Mouse (Mus musculus) kidney, adult 11 months (tissue): ENCODE measurements around the gene Irak2.
"Not testable (repeated sequence)": the region's sequence is repeated elsewhere in the genome, so short reads cannot be mapped to it uniquely, and the experiment has no call there.

Source experiments
- DNase-seq: peaks from one replicate; pipeline ENCODE4 v3.0.0; 2022

Gene Irak2

DNA sequence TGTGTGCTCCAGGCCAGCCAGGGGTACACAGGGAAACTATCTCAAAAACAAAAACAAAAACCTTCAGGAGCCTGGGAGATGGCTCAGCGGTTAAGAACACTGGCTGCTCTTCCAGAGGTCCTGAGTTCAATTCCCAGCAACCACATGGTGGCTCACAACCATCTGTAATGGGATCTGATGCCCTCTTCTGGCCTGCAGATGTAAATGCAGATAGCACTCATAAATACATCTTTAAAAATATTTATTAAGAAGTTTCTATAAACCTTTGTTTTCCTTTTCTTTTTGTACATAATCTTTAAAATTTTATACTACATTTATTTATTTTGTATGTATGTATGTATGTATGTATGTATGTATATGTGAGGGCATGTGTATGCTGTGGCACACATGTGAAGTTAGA is 33.8 kb downstream of the Irak2 start:
- DNase-seq = not testable (repeated sequence)

- no peak for DNase-seq
These were observed 34.7 kb downstream of the Irak2 start for GRCm38 (mm10) chr6:113672989-113673388.

GRCm38 (mm10) chr6:113675234-113675633 is 37.0 kb downstream of the Irak2 start:
- no peak for DNase-seq

- no peak for DNase-seq
These were observed 37.7 kb downstream of the Irak2 start for GRCm38 (mm10) chr6:113675991-113676390.

- DNase-seq = peak; percentile 71
These were observed 38.9 kb downstream of the Irak2 start for GRCm38 (mm10) chr6:113677070-113677734.

DNA sequence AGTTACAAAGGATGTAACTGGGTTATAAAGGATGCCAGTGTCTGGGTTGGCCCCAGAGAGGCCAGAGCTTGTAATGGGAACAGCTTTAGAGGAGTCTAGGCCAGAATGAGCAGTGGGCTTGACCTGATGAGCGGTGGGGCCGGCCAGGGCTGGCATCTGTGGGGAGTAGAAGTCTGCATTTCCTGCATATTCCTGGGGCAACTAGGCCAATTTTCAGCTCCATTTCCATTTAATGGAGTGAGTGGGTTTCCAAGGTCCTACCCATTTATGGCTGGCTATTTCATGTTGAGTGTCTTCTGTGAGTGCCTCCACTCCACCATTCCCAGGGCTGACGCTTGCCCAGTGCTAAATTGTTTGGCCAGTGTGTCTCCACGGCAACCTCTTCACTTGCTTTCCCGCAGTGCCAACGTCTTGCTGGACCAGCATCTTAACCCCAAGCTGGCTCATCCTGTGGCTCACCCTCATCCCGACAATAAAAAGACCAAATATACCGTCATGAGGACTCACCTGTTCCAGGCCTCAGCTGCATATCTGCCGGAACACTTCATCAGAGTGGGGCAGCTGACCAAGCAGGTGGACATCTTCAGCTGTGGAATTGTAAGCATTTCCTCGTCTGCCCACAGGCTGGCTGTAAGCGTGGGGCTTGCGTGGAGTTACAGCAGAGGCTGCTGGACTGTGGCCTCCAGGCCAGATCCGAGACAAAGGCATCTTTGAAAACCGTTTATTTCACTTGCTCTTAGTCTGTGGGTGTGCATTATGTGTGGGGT is 40.2 kb downstream of the Irak2 start:
- no peak for DNase-seq

DNA sequence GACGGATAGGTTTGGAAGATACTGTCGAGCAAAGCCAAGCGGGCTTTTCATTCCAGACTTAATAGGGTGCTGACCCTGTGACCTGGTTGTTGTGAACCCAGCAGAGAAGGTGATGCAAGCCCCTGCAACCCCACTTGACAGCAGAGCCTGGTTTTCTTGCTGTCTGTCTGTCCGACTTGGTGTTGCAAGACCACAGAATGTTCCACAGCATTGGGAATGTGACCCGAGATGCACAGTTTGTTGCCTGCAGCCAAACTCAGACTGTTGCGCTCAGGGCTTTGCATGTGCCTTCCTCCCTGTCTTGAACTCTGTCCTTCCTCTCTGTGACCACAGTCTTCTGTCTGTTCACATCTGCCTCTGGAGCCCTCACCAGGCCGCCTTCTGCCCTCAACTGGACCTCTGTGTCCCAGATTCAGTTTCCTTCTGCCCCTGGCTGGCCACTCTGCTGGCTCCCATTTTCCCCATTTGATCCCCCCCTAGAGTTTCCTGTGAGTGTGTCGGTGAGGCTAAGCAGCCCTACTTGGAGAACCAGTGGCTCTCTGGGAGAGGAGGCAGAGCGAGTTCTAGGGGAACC is 41.8 kb downstream of the Irak2 start:
- no peak for DNase-seq

DNA sequence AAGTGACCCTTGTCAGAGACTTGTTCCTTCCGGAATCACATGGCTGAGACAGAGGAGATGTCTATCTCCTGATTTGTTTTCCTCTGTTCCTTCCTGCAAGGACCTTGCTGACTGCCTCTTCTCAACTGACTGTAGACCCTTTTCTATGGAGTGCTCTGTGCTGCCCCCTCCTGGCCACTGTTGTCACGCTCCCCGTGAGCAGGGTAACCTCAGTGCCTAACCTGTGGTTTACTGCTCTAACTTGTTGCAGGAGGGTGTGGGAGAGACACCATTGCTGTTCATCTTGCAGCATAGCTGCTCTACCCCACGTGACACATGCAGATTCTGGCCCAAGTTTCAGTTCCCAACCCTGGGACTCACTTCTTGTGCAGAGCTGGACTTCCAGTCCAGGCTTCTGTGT is 43.0 kb downstream of the Irak2 start:
- peak; percentile 87 for DNase-seq

DNA sequence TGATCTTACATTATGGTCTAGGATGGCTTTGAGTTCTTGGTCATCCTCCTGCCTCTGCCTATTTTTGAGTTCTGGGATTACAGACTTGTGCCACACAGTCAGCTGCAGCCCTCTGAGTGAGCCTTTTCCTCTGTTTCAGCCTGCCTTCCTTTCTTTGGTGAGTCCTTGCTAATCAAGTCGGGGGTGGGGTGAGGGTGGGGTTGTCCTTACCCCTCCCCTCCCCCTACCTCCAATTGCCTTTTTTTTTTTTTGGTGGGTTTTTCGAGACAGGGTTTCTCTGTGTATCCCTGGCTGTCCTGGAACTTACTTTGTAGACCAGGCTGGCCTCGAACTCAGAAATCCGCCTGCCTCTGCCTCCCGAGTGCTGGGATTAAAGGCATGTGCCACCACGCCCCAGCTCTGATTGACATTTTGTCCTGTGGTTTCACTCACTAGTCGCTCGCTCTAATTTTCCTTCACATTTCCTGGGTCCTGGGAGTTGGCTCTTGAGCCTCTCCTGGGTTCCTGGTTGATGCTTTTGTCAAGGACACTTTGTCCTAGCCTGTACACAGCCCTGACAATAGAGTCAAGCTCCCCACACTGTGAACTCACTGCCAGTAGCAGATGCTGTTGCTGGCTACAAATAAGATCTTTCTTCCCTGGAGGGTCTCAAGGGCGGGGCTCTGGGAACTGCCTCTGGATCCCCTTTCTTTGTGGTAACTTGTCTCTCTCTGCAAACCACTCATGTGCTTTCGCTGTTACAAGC is 45.0 kb downstream of the Irak2 start:
- DNase-seq = no peak

DNA sequence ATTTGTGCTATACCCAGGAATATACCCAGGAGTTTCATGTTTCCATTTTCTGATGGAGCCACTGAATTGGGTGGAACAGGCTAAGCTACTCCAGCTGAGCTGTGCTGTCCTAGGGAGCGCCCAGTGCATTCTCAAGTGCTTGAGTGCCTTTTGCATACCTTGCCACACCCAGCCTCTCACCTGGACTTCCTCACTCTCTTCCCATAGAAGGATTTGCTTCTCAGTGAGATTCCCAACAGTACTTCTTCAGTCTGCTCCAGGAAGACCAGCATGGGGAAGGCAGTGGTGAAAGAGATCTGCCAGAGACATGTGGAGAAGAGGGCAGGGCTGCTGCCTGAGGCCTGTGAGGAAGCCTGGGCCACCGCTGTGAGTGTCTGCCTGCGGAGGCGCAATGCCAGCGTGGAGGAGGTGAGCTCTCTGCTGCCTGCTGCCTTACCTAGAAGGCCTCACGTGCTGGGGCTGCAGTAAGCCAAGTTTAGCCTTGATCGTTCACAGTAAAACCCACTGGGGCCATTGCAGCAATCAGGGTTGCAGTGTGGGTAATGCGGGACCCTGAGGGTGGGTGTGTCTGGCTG is 48.4 kb downstream of the Irak2 start:
- DNase-seq = no peak

DNA sequence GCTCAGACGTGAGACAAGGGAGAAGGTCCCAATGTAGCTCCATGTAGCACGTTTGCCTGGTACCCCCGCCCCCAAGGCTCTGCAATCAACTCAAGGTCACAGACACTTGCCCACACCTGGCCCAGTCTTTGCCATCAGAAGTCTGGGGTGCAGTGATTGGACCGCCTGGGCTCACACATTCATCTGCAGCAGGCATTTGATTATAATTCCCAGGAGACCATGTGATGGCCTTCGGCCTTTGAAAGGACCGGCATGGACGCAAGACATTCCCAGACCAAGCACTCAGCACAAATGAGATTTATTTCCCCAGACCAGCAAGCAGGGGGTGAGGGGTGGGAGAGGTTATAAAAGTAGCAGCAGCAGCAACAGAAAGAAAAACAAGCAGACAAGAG is 51.7 kb downstream of the Irak2 start:
- peak; percentile 91 for DNase-seq

DNA sequence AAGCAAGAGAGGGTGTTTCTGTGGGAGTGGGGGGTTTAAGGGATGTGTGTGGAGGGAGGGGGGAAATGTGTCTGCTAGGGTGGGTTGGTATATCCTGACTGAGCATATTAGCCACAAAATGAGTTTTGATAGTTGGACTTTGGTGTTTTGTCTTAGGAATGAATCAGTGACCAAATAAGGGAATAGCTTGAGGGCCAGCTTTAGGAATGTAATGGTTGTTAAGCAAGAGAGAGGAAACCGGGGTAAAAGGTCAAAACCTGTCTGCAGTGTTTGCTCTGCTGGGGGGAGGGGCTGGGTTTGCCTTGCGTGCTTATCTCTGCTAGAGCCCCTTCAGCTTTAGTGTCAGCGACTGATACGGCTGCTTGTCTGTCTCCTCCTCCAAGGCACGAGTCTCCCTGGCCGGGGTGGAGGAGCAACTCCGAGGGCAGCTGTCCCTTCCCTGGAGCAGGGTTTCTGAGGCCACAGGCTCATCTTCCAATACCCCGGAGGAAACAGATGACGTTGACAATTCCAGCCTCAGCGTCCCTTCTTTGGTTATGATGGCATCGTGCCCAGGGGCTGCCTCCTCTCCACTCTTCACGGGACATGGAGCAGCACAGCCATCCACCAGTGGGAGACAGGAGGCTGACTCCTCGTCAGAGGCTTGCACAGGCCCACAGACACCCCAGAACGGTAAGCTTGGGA is 52.3 kb downstream of the Irak2 start:
- peak; percentile 91 for DNase-seq

DNA sequence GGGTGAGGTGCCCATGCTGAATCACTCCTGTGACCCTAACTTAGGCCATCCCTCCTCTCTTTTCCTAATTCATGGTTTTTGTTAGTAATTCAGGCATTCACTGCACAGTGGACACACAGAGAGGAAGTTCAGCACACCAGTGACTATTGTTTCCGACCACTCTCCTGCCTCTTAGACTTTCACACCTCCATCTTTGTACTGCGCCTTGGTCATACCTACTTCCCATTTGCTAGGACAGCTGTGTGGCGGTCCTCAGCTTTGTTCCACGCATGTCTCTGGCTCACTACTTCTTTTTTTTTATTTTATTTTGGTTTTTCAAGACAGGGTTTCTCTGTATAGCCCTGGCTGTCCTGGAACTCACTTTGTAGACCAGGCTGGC is 52.8 kb downstream of the Irak2 start:
- DNase-seq = no peak

DNA sequence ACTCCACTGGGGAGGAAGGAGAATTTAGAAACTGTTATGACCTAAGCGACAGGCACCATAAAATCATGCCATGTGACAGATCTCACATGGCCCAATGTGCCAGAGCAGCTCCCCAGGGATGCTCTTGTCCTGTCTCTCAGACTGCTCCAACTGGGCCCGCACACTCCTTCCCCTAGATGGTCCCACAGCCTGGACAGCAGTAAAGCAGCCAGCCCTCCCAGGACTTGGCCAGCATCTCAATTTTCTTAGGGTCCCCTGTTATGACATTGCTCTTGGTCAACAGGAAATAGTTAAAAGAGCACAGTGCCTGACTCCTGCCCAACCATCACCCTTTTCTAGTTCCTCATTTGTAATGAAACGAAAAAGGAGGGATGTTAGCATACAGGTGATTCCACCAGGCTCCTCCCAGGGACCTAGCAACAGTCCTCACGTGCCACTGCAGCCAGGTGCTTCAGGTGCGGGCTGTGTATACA is 54.4 kb downstream of the Irak2 start:
- DNase-seq = peak; percentile 33

GRCm38 (mm10) chr6:113693377-113693776 is 55.1 kb downstream of the Irak2 start:
- DNase-seq = no peak

DNA sequence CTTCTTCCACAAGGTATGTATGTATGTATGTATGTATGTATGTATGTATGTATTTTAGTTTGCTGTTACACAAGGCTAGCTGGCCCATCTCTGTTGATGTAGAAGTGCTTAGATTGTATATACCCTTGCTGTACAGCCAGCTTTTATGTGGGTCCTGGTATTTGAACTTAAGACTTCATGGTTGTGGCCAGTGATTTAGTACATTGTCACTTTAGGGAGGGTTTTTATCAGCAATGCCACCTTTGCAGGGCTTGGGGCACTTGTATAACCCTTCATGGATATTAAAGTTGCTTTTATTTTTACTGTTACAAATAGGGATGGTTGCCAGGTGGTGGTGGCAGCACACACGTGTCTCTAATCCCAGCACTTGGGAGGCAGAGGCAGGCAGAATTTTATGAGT is 56.9 kb downstream of the Irak2 start:
- no peak for DNase-seq

- peak; percentile 14 for DNase-seq
These were observed 57.6 kb downstream of the Irak2 start for GRCm38 (mm10) chr6:113695766-113696355.

GRCm38 (mm10) chr6:113696582-113697221 is 58.4 kb downstream of the Irak2 start, which contains the start of gene Tatdn2:
Gene Tatdn2, plus strand, starts transcription at chr6:113697050.
- peak; percentile 99 for DNase-seq

DNA sequence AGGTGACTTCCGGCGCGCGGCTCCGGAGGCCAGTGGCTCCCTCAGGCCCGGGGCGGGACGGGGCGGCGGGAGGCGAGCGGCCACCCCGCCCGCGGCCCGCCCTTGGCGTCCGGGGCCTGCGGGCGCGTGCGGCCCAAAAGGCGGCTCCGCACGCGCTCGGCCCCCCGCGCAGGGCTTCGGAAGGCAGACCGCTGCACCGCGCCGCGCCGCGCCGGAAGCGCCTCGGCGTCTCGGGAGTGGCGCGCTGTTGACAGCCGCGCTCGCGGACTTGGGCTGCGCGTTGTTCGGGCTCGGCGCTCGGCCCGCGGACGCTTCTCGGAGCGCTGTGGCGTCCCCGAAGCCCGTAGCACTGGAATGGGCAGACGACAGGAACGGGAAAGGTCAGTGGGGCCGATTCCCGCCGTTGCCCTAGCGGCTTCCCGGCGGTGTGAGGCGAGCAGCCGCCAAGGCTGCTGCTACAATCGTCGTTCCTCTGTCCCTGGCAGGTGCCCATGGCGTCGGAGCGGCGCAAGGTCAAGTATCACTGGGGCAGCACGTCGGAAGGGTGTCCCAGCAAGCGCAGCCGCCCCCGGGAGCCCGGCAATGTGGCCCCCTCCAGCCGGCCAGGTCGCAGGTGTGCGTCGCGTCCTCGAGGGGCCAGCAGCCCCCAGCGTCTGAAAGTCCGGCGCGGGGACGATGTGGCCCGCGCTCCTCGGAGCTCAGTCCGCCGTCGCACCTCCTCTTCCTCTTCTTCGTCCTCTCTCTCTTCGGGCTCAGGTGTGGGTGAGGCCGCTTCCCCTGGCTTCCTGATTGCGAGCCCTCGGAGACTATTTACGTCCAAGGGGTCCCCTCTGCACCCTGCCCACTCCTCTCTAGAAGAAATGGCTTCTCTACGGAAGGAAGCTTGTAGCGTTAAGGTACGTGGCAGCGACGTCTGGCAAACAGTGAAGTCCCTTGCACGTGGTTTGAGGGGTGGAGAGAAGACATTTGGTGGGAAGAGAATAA is 59.2 kb downstream of the Irak2 start:
- peak; percentile 46 for DNase-seq

DNA sequence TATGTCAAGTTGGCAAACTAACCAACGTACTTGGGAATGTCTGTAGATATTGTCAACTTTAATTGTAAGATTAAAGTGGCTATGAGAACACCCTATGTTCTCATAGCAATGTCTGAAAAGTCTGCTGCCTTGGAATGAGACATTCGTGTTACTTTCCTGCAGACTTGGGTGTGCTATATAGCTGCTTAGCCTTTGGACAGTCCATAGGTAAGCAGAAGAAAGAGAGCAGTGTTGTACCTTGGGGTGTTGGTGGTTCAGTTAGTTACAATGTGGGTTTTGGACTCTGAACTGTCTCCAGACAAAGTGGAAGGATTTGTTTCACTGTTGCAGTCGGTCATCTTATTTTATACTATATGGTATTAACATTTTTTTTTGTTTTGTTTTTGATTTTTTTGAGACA is 74.5 kb downstream of the Irak2 start:
- no peak for DNase-seq
